Mouse (Mus musculus): ENCODE measurements around the gene Zfp944. TPM values are rescaled to one million over a fixed set of nuclear protein-coding genes. Genes with fewer than 3 reads are reported as not detected.
"Not testable (repeated sequence)": the region's sequence is repeated elsewhere in the genome, so short reads cannot be mapped to it uniquely, and the experiment has no call there.

Gene Zfp944
- 11.6 and 12.3 TPM in 2 replicates for polyA plus RNA-seq (2015; fragmentation: Nextera tagmentation; extraction: Ambion mirVana)

DNA sequence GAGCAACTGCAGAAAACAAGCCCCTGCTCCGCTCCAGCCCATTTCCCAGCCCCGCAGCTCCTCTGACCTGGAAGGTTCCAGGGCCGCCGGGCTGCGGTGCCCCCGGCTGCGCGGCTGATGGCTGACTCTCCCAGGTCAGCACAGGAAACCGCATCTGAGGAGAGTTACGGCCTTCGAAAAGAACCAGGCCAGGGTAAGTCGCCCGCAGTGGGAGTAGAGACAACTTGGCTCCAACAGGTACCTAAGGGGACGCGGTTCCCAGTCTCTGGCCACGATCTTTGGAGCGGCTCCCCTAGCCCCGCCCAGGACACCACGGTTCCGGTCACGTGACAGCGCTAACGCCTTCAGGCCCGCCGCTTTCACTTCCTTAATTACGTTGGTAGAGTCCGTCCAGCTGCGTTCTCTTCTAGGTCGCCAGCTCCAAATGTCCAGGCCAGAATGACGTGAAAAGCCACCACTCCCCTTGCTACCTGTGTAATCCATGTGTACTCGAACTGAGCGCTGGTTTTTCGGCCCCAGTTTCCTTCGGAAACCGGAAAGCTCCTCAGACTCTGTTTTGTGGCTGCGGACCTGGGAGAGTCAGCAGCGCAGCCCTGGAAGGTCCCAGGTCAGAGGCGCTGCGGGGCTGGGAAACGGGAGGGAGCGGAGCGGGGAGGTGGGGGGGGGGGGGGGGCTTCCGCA is at the start of gene Zfp944, which contains the start of gene Zfp758:
TSS of gene Zfp944 (minus strand) at position 300 of the 681 bp plus-strand sequence.
TSS of gene Zfp758 (plus strand) at position 353 of the 681 bp plus-strand sequence.
- Histone ChIP-seq H3K27ac (replicated peaks) (peak within 1 kb of the TSS; percentile 76), H3K4me3 (replicated peaks) (peak within 1 kb of the TSS; percentile 57), H3K9ac (replicated peaks) (peak within 1 kb of the TSS; percentile 63), H3K4me1 (peaks cover 19% of the 10 kb centered on the region), H3K4me2 (peak within 1 kb of the TSS; percentile 62)
- H3K9me3 ChIP-seq (replicated peaks); H3K27me3 ChIP-seq (replicated peaks); H3K36me3 ChIP-seq: not testable (repeated sequence)
- under 1% methylated on average over 32 of the region's 43 CpGs for WGBS
- peak; percentile 98 for ATAC-seq (ENCODE audit: low FRiP score)

DNA sequence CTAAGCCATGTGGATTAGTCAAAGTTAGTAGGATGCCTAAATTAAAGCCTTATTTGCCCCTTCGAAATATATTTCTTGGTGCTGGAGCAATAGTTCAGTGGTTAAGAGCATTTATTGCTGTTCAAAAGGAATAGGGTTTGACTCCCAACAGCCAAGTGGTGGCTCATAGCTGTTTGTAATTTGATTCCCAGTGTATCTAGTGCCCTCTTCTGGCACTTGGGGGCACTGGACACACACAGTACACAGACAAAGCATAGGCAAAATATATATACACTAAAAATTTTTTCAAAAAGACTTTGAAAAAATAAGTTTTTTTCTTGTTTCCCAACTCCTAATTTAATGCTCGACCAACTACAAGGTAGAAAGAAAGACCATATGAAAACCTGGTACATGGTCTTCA is 49.6 kb upstream of the Zfp944 start:
- H3K9me3 ChIP-seq (replicated peaks): no peaks in the 10 kb centered on the region
- H3K4me2 ChIP-seq: no peak overlapping the region
- no peaks in the 10 kb centered on the region for H3K27me3 ChIP-seq (replicated peaks)
- no peak overlapping the region for H3K4me3 ChIP-seq (replicated peaks)
- no peak for ATAC-seq (ENCODE audit: low FRiP score)
- no peak overlapping the region for H3K9ac ChIP-seq (replicated peaks)
- H3K27ac ChIP-seq (replicated peaks): no peak overlapping the region
- H3K36me3 ChIP-seq: no peaks in the 10 kb centered on the region
- 80% methylated on average over 2 of the region's 2 CpGs for WGBS
- no peaks in the 10 kb centered on the region for H3K4me1 ChIP-seq

DNA sequence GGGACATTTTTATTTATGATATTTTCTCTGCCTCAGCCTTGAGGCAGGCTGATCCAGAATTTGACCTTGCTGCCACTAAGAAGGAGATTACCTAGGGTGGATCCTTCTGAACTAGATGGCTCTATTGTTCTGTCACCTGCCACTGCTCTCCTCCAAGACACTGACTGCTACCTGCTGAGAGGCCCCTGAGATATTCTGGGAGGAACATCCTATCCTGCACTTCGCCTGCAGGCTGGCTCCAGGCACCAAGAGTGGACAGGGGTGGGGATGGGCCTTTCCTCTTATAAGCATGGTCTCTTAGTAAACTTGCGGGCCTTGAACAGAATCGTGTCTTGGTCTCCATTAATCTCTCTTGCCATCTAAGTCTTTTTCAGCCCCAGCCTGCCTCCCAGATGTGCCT is 2.7 kb upstream of the Zfp944 start:
- Histone ChIP-seq H3K9ac (replicated peaks) (no peak overlapping the region), H3K4me2 (no peak overlapping the region), H3K9me3 (replicated peaks) (peaks cover 14% of the 10 kb centered on the region), H3K27ac (replicated peaks) (no peak overlapping the region), H3K27me3 (replicated peaks) (no peaks in the 10 kb centered on the region), H3K36me3 (peaks cover 18% of the 10 kb centered on the region), H3K4me3 (replicated peaks) (no peak overlapping the region), H3K4me1 (peaks cover 19% of the 10 kb centered on the region)
- WGBS: 98% methylated on average over 3 of the region's 3 CpGs
- no peak for ATAC-seq (ENCODE audit: low FRiP score)

DNA sequence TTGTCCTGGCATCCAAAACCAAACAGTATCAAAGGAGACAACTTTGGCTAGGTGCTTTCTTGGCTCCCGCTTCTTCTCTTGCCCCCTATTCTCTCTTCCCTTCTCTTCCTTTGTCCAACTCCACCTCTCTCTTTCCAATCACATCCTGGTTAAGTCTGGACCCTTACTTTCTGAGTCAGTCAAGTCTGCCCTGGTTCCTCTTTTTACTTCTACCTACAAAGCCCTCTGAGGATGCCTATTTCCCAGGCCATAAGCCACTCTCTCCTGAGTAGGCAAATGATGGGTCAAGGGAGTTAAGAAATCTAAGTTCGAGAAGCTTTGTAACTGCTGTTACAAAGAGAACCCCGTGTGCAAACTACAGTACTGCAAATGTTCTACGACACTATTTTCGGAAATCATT is 628 bp downstream of the Zfp944 start:
- Histone ChIP-seq H3K9ac (replicated peaks) (peak overlapping the region; percentile 50), H3K27me3 (replicated peaks) (no peaks in the 10 kb centered on the region), H3K4me2 (peak overlapping the region; percentile 62), H3K4me1 (peaks cover 19% of the 10 kb centered on the region), H3K4me3 (replicated peaks) (peak overlapping the region; percentile 57), H3K36me3 (peaks cover 12% of the 10 kb centered on the region), H3K27ac (replicated peaks) (peak overlapping the region; percentile 51; the same call in 1 of the 2 replicates), H3K9me3 (replicated peaks) (0 out of 2 replicates have a peak, but pooled peaks cover 4% of the 10 kb centered on the region)
- peak; percentile 7; the same call in 1 of the 2 replicates for ATAC-seq (ENCODE audit: low FRiP score)
- WGBS: 31% methylated on average over 5 of the region's 5 CpGs

DNA sequence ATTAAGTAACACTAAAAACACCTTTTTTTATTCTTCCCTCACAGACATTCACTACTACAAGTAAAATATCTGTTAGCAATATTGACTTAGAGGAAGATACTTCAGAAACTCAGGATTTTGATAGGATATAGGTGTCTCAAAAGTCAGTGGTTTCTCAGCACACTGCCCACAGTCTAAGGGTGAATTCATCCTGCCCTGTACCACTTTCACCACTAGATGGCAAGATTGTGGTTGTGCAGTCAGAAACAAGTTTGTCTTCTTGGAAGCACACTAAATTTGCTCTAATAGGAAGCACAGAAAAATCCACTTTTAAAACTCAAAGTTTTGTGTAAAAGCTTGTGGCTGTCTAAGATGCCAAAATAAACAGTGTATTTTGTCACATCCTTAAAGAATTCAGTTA is 8.4 kb downstream of the Zfp944 start:
- Histone ChIP-seq H3K27me3 (replicated peaks) (no peaks in the 10 kb centered on the region), H3K4me3 (replicated peaks) (no peak overlapping the region), H3K4me1 (no peaks in the 10 kb centered on the region), H3K36me3 (peaks cover 30% of the 10 kb centered on the region), H3K27ac (replicated peaks) (no peak overlapping the region), H3K9me3 (replicated peaks) (no peaks in the 10 kb centered on the region), H3K9ac (replicated peaks) (no peak overlapping the region), H3K4me2 (no peak overlapping the region)
- no peak for ATAC-seq (ENCODE audit: low FRiP score)

DNA sequence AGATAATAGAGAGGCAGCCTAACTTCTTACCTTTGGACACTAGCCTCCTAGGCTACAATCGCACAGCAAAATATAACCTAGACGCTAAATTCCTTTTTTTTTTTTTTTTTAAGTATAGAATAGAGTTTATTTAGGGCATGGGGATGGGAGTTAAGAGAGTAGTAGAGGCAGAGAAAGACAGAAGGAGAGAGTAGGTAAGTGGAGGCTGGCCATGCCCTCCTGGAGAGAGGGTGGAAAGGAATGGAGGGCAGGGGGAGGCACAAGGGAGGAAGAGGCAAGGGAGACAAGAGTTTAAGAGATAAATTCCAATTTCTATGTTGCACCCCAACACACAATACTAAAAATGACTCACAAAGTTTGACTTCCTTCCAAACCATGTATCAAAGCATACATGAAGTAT is 46.0 kb downstream of the Zfp944 start:
- 9% methylated on average over 2 of the region's 2 CpGs for WGBS
- peak overlapping the region; percentile 62 for H3K4me3 ChIP-seq (replicated peaks)
- H3K27ac ChIP-seq (replicated peaks): peak overlapping the region; percentile 78

DNA sequence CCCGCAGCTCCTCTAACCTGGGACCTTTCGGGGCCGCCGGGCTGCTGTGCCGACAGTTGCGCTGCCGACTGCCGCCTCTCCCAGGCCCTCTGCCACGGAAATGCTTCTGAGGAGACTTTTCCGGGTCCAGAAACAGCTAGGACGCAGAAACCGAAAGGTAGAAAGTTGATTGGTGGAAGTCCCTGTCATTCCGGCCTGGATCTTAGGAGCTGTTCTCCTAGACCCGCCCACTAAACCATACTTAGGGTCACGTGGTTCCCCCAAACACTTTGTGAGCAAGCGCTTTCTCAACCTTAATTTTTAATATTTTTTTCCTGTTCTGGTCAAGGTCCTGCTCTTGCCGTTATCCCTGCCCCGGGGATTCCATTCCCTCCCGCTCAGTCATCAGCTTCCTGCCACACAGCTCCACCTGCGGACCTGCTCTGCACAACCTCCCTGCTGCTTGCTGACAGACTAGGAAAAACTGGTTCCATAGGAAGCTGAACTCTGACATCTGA is 46.4 kb downstream of the Zfp944 start, which contains the start of gene CT030661.1:
TSS of gene CT030661.1 (minus strand) at position 108 of the 497 bp plus-strand sequence.
- Histone ChIP-seq H3K4me2 (peak within 1 kb of the TSS; percentile 59), H3K27ac (replicated peaks) (peak within 1 kb of the TSS; percentile 78), H3K9ac (replicated peaks) (peak within 1 kb of the TSS; percentile 77), H3K4me3 (replicated peaks) (peak within 1 kb of the TSS; percentile 62)
- not testable (repeated sequence) for H3K4me1 ChIP-seq; H3K9me3 ChIP-seq (replicated peaks); H3K36me3 ChIP-seq; H3K27me3 ChIP-seq (replicated peaks)
- WGBS: under 1% methylated on average over 20 of the region's 20 CpGs
- peak; percentile 100 for ATAC-seq (ENCODE audit: low FRiP score)

More for the DNA sequence above, 46.0 kb downstream of the Zfp944 start:
- Histone ChIP-seq H3K4me2 (peak overlapping the region; percentile 59), H3K9ac (replicated peaks) (peak overlapping the region; percentile 77)
- H3K27me3 ChIP-seq (replicated peaks); H3K36me3 ChIP-seq; H3K4me1 ChIP-seq; H3K9me3 ChIP-seq (replicated peaks): not testable (repeated sequence)
- peak; percentile 35 for ATAC-seq (ENCODE audit: low FRiP score)

DNA sequence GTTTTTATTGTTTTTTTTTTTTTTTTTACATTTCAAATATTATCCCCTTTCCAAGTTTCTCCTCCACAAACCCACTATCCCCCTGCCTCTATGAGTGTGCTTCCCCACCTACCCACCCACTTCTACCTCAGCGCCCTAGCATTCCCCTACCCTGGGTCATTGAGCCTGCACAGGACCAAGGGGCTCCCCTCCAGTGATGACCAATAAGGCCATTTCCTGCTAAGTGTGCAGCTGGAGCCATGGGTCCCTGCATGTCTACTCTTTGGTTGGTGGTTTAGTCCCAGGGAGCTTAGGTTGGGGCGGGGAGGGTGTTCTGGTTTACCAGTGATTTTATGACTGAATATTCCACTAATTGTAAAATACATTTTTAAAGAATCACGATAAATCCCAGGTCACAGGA is 47.0 kb downstream of the Zfp944 start:
- 1% methylated on average over 3 of the region's 3 CpGs for WGBS
- Histone ChIP-seq H3K9ac (replicated peaks) (peak overlapping the region; percentile 77), H3K4me3 (replicated peaks) (peak overlapping the region; percentile 62), H3K27ac (replicated peaks) (peak overlapping the region; percentile 78), H3K4me2 (peak overlapping the region; percentile 59)
- not testable (repeated sequence) for H3K36me3 ChIP-seq; H3K4me1 ChIP-seq; H3K9me3 ChIP-seq (replicated peaks); H3K27me3 ChIP-seq (replicated peaks)
- ATAC-seq (ENCODE audit: low FRiP score): peak; percentile 83

Other genes starting within 250 kb of the Zfp944 start
- 1.5 and 1.7 TPM in 2 replicates for gene Zfp947, start 195.2 kb downstream of the Zfp944 start, polyA plus RNA-seq (2015; fragmentation: Nextera tagmentation; extraction: Ambion mirVana)
- gene Zfp994, start 135.8 kb downstream of the Zfp944 start, polyA plus RNA-seq (2015; fragmentation: Nextera tagmentation; extraction: Ambion mirVana): 3.4 and 4.0 TPM in 2 replicates
- 10.4 and 12.1 TPM in 2 replicates for gene CT030661.1, start 46.6 kb downstream of the Zfp944 start, polyA plus RNA-seq (2015; fragmentation: Nextera tagmentation; extraction: Ambion mirVana)
- 7.2 and 8.8 TPM in 2 replicates for gene Zfp758, start 53 bp upstream of the Zfp944 start, polyA plus RNA-seq (2015; fragmentation: Nextera tagmentation; extraction: Ambion mirVana)
- gene Zfp946, start 62.8 kb upstream of the Zfp944 start, polyA plus RNA-seq (2015; fragmentation: Nextera tagmentation; extraction: Ambion mirVana): 30.9 and 37.4 TPM in 2 replicates
- not detected in 2 replicates for gene Vmn2r111, start 212.1 kb upstream of the Zfp944 start, polyA plus RNA-seq (2015; fragmentation: Nextera tagmentation; extraction: Ambion mirVana)
- not detected in 2 replicates for gene Vmn2r112, start 239.6 kb upstream of the Zfp944 start, polyA plus RNA-seq (2015; fragmentation: Nextera tagmentation; extraction: Ambion mirVana)